Mouse (Mus musculus) embryonic fibroblast, embryonic 13.5 days (primary cell): ENCODE measurements around the gene Sae1.

ENCODE experiments used
- CTCF ChIP-seq: IDR thresholded peaks from 2 replicates; pipeline ENCODE4 v1.5.1; 2011; ENCODE audit warnings: mild to moderate bottlenecking, control low read depth, low read length, moderate library complexity, borderline replicate concordance; ENCODE audit not compliant: insufficient read depth
- POLR2A ChIP-seq: IDR thresholded peaks from 2 replicates; pipeline ENCODE4 v1.6.1; 2011; ENCODE audit warnings: low read depth, mild to moderate bottlenecking, control low read depth, low read length, moderate library complexity

DNA sequence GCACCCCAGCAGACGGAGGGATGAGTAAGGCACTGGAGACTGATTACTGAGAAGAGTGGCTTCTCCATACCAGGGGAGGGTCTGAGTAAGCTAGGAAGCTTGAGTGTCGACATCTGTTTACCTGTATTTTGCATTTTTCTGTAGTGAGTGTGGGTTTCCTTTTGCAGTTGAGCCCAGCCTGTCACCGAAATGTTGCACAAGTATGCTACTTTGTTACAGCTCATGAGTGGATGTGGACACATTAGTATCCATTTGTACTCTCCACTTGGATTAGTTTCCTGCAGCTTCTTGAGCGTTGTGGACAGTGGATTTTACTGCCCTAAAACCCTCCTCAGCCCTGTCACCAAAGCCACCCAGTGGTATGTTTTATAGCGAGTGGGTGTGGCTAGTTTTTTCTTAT, 31.1 kb upstream of the Sae1 start:
- TF ChIP-seq CTCF (no peak), POLR2A (no peak)
